ENCODE assay signal across 19 mouse cellular contexts in the genomic region with DNA sequence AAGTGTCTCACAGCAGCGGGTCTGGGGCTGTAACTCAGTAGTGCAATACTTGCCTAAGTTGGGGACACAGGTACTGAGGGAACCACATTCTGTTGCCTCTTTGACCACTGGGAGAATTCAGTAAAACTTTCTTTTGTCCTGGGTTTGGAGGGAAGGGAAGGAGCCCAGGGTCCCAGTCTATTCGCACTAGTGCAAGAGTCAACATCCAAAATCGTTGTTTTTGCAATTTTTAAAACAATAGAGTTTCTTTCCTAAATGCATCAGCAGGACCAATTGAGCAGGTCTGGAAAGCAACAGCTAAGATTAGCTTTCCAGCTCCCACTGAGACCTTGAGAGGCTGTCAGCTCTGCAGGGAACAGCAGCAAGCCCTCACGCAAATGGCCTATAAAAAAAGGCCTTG. TPM values are rescaled to one million over a fixed set of nuclear protein-coding genes. Genes with fewer than 3 reads are reported as not detected.
"Had no signal": no experiment of that assay in that cellular context is flagged by ENCODE, and none has a peak within 500 bp of the region (broad histone marks: within the 10 kb centered on the region; RNA-seq: fewer than 3 reads in every experiment).

No protein-coding gene starts in this region.

- H3K9ac ChIP-seq: lung, embryonic 15.5 days; midbrain, embryonic 12.5 days; midbrain, embryonic 15.5 days; neural tube, embryonic 12.5 days; stomach, embryonic 15.5 days had no signal

- H3K4me1 ChIP-seq: neural tube, embryonic 12.5 days had no signal

- H3K27ac ChIP-seq: lung, embryonic 15.5 days; macrophage; midbrain, embryonic 12.5 days; midbrain, embryonic 15.5 days; neural tube, embryonic 12.5 days; stomach, embryonic 15.5 days; stomach, postnatal 0 days had no signal

- H3K4me3 ChIP-seq: lung, embryonic 15.5 days; megakaryocyte, embryonic 14.5 days; midbrain, embryonic 12.5 days; midbrain, embryonic 15.5 days; neural tube, embryonic 12.5 days; stomach, embryonic 15.5 days had no signal

- ATAC-seq: midbrain, embryonic 15.5 days had no signal

- DNase-seq: lung, adult 2 months; right cerebral cortex, postnatal 14 days; thymus, adult 2 months; thymus, postnatal 25 days; thymus, postnatal 4 days had no signal

- H3K36me3 ChIP-seq: lung, embryonic 15.5 days; midbrain, embryonic 12.5 days; midbrain, embryonic 15.5 days; neural tube, embryonic 12.5 days; stomach, embryonic 15.5 days had no signal

- H3K4me2 ChIP-seq: lung, embryonic 15.5 days; midbrain, embryonic 12.5 days; midbrain, embryonic 15.5 days; neural tube, embryonic 12.5 days; stomach, embryonic 15.5 days had no signal

- H3K9me3 ChIP-seq: lung, embryonic 15.5 days; megakaryocyte, embryonic 14.5 days; midbrain, embryonic 12.5 days; midbrain, embryonic 15.5 days; neural tube, embryonic 12.5 days; stomach, embryonic 15.5 days had no signal

RNA-seq across cellular contexts. Expression of gene Nkx2-3, which starts 28.9 kb away (rescaled TPM):
- total RNA-seq: monocyte, adult 5-6 weeks; neutrophil, adult 5-6 weeks had no signal
- polyA plus RNA-seq: lung, adult 2 months; lung, embryonic 15.5 days; lung, postnatal 0 days; macrophage; midbrain, postnatal 0 days; neural tube, embryonic 12.5 days; neural tube, embryonic 14.5 days; thymus, adult 2 months; urinary bladder, adult 2 months had no signal
